Mouse (Mus musculus) liver, embryonic 13.5 days (tissue): ENCODE results near the gene Cog6. TPM values are rescaled to one million over a fixed set of nuclear protein-coding genes. Genes with fewer than 3 reads are reported as not detected.

Source experiments
- ATAC-seq: fragments of 200-750 bp; cut with Nextera tagmentation; 2 replicates; pipeline ENCODE4 v1.8.0; 2017; ENCODE audit warnings: low read depth, mild to moderate bottlenecking, moderate number of reproducible peaks, moderate library complexity
- DNase-seq: peaks from one replicate; pipeline ENCODE4 v3.0.0; 2022
- H3K27ac ChIP-seq: fragments of 300-500 bp; sonication (generic); 2 replicates; pipeline ENCODE4 v1.5.1; 2015; ENCODE audit warnings: moderate library complexity, mild to moderate bottlenecking, inconsistent platforms
- H3K27me3 ChIP-seq: fragments of 300-500 bp; sonication (generic); 2 replicates; pipeline ENCODE4 v1.6.1; 2015; ENCODE audit warnings: mild to moderate bottlenecking, inconsistent platforms
- H3K36me3 ChIP-seq: fragments of 300-500 bp; sonication (generic); 2 replicates; pipeline ENCODE4 v1.6.1; 2015; ENCODE audit warnings: mild to moderate bottlenecking, inconsistent platforms
- H3K4me1 ChIP-seq: fragments of 300-500 bp; sonication (generic); replicated peaks from 2 replicates; pipeline ENCODE4 v1.6.1; 2015; ENCODE audit warnings: inconsistent platforms
- H3K4me2 ChIP-seq: fragments of 300-500 bp; sonication (generic); 2 replicates; pipeline ENCODE4 v1.6.1; 2015; ENCODE audit warnings: inconsistent platforms, mild to moderate bottlenecking, moderate library complexity
- H3K4me3 ChIP-seq: fragments of 300-500 bp; sonication (generic); replicated peaks from 2 replicates; pipeline ENCODE4 v1.5.1; 2015; ENCODE audit warnings: mild to moderate bottlenecking, inconsistent platforms
- H3K9ac ChIP-seq: fragments of 300-500 bp; sonication (generic); 2 replicates; pipeline ENCODE4 v1.6.1; 2015; ENCODE audit warnings: mild to moderate bottlenecking, inconsistent platforms
- H3K9me3 ChIP-seq: fragments of 300-500 bp; sonication (generic); replicated peaks from 2 replicates; pipeline ENCODE4 v1.6.1; 2016; ENCODE audit warnings: inconsistent platforms
- WGBS: fragments of 180-500 bp; shearing (Covaris S2); methylation state at CpG from one replicate; pipeline ENCODE4 v1.1.7; 2015; ENCODE audit not compliant: insufficient replicate concordance; 5-methylcytosine and 5-hydroxymethylcytosine counted together
- polyA plus RNA-seq: library from polyadenylated mRNA; unstranded; fragments of >200 nt; fragmentation: Nextera tagmentation; extraction: Ambion mirVana; gene quantifications from 2 replicates; pipeline ENCODE4 v1.2.1, GENCODE M21; 2015

Gene Cog6
- 13.1 and 15.7 TPM in 2 replicates for polyA plus RNA-seq

DNA sequence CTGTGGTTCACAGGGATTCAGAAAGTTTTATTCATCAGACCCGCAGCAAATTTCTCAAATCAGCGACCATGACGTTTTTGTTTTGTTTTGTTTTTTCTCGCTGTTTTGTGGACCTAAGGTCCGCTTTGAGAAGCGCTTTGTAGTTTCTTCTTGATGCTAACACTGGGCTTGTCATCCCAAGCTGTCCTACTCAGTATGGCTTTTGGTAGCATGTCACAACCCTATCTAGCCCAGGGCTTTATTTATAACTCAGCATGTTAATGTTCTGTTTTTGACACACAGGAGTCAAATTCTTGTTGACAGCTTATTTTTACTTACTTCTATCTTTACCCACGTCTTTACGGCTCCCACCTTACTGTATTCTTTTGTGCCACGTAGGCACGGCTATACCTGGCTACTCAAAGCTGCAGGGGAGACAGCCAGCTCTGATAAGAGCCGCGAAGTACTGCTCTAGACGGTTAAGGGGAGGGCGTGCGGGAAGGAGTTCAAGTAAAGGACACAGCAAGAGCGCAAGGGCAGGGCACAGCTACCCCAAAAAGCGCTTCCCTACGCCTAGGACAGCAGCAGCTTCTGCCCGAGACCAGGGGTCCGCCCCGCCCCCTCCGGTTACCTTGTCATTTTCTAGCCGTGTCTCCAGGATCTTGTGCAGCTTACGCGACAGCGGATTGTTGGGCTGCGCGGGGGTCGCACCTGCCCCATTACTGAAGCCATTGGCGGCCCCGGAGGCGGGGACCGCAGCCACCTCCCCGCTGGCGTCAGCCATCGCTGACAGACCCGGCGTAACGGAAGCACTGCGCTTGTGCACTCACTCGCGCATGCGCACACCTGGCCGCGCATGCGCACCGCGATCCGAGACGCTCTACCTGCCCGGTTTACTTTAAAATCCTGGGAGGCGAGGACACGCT, at the start of gene Cog6:
Cog6 (minus strand) TSS at position 802 of the 905 bp plus-strand sequence.
- Histone ChIP-seq H3K9me3 (no peaks in the 10 kb centered on the region), H3K27ac (peak within 1 kb of the TSS; percentile 73), H3K27me3 (no peaks in the 10 kb centered on the region), H3K4me3 (peak within 1 kb of the TSS; percentile 73), H3K36me3 (peaks cover 14% of the 10 kb centered on the region), H3K9ac (peak within 1 kb of the TSS; percentile 83), H3K4me2 (peak within 1 kb of the TSS; percentile 87), H3K4me1 (peaks cover 10% of the 10 kb centered on the region)
- DNase-seq = peak; percentile 78
- peak; percentile 95 for ATAC-seq
- 4% methylated on average over 53 of the region's 53 CpGs for WGBS

DNA sequence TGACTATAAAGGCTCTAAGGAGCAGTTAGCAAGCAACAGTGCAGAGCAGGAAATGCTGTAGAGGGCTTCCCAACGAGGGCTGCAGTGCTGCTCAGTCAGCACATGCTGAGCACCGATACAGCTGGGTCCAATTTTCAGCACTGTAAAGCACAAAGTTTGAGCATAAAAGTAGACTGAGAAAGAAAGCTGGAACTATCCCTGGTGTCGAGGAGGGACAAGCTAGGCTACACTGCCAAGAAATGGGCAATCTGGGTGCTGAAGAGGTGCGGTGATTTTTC, 49.0 kb upstream of the Cog6 start:
- H3K4me2 ChIP-seq = no peak overlapping the region
- H3K27me3 ChIP-seq = no peaks in the 10 kb centered on the region
- no peak overlapping the region for H3K4me3 ChIP-seq
- H3K27ac ChIP-seq = no peak overlapping the region
- no peak overlapping the region for H3K9ac ChIP-seq
- H3K36me3 ChIP-seq = no peaks in the 10 kb centered on the region
- H3K4me1 ChIP-seq = no peaks in the 10 kb centered on the region
- no peak for ATAC-seq
- 58% methylated on average over 4 of the region's 4 CpGs for WGBS
- H3K9me3 ChIP-seq = no peaks in the 10 kb centered on the region
- no peak for DNase-seq

DNA sequence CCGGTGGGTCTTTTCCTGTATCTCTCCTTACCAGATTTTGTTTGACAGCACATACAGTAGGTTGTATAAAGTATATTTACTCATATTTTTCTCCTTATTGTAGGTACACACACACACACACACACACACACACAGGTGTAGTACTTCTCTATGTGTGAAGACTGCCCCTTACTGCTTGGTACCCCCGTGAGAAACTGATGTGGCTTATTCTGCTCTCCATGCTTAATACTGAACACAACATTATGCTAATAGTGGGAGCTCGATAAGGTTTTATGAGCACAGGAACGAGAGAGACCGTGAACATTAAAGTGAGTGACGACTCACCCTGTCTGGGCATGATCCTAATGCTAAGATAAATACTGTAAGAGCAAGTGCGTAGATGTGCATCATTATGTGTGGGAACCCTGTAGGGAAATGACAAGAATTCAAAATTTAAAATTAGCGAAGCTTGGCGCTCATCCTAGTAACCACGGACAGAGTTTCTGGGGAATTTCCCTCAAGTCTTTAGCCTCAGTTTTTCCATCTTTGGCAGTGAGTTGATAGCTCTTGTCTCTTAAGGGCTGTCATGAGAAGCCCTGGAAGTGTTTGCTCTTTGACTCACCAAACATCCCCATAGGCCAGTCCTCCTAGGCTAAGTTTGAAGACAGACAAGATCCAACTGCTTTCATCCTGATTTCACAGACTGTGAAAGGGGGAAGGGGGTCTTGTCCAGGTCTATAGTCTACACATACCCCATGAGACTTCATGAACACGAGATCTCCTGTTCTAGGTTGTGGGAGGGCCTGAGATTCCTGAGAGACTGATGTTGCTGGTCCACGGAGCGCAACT, 48.4 kb upstream of the Cog6 start:
- H3K4me2 ChIP-seq = no peak overlapping the region
- no peaks in the 10 kb centered on the region for H3K27me3 ChIP-seq
- no peaks in the 10 kb centered on the region for H3K4me1 ChIP-seq
- no peak overlapping the region for H3K9ac ChIP-seq
- no peak overlapping the region for H3K27ac ChIP-seq
- WGBS = 68% methylated on average over 13 of the region's 13 CpGs
- H3K4me3 ChIP-seq = no peak overlapping the region
- ATAC-seq = no peak
- no peak for DNase-seq
- no peaks in the 10 kb centered on the region for H3K36me3 ChIP-seq
- no peaks in the 10 kb centered on the region for H3K9me3 ChIP-seq

DNA sequence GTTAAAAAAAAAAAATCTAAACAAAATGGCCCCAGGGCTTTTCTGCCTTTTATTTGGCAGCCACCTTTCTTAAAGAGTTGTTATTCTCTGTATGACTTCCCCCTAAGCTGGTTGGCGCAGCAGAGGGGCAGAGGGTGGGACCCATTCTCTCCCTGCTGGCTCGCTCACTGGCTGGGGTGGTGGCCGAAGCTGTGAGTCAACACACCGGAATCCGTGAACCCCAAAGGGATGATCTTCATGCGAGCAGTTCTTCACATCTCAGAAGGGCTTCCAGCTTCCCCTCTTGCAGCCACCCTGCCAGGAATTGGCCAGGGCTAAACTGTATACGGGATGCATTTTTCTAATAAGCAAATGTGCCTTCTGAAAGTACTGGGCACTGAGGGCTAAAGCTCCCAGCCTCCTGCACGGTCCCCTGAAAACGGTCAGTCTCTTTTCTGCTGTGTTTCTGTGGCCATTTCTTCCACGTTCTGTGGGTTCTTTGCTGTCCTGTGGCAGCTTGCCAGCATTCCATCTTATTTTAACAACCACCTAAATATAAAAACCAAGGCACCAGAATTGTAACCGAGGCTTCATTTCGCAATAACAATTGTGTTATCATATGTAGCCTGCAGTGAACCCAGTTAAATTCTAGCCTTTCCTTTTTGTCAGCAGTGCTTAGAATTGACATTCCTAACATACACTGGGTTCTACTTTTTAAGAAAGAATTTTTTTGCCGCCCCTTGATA, 46.5 kb upstream of the Cog6 start:
- H3K27me3 ChIP-seq = no peaks in the 10 kb centered on the region
- WGBS = 49% methylated on average over 13 of the region's 13 CpGs
- no peak overlapping the region for H3K27ac ChIP-seq
- H3K4me2 ChIP-seq = no peak overlapping the region
- H3K4me1 ChIP-seq = no peaks in the 10 kb centered on the region; the same call in 1 of the 2 replicates
- H3K9ac ChIP-seq = no peak overlapping the region
- H3K36me3 ChIP-seq = no peaks in the 10 kb centered on the region
- DNase-seq (no peak), ATAC-seq (no peak)
- H3K9me3 ChIP-seq = no peaks in the 10 kb centered on the region
- H3K4me3 ChIP-seq = no peak overlapping the region

DNA sequence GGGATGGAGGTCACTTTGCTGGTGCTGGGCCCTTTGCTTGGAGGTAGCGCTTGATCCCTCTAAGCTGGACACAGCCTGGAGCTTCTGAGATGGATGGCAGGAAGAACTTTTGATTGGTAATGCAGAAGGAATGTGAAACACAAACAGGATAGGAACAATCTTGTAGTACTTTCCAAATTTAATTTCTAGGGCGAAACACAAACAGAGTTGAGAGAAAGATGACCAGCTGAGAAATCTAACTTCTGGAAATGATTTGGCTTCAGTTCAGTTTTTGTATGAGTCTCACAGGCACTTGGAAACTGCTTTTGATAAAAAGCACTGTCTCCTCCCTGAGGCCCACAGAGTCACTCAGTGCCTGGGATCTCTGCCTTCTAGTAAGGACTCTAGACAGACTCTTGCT, 42.9 kb upstream of the Cog6 start:
- no peaks in the 10 kb centered on the region for H3K9me3 ChIP-seq
- ATAC-seq (no peak), DNase-seq (no peak)
- WGBS = 68% methylated on average over 2 of the region's 2 CpGs
- H3K36me3 ChIP-seq = no peaks in the 10 kb centered on the region
- no peaks in the 10 kb centered on the region; the same call in 1 of the 2 replicates for H3K4me1 ChIP-seq
- no peak overlapping the region for H3K27ac ChIP-seq
- H3K27me3 ChIP-seq = no peaks in the 10 kb centered on the region
- H3K4me2 ChIP-seq = no peak overlapping the region
- H3K4me3 ChIP-seq = no peak overlapping the region
- no peak overlapping the region for H3K9ac ChIP-seq

DNA sequence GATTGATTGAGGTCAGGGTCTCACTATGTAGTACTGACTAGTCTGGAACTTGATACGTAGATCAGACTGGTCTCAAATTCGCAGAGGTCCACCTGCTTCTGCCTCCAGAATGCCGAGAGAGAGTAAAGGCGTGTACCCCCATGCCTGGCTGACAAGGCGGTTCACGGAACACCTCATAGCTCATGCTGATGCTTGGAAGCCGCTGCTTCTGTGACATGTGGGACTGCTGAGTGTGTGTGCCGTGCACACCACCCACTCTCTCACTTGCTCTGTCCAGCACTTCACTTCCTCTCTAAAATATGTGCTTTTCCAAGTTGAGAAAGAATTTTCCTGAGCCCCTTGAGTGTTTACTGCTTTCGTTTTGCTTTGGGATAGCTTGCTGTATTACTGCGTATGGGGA, 39.4 kb upstream of the Cog6 start:
- no peak overlapping the region for H3K9ac ChIP-seq
- no peak overlapping the region for H3K27ac ChIP-seq
- DNase-seq (no peak), ATAC-seq (no peak)
- 64% methylated on average over 10 of the region's 10 CpGs for WGBS
- no peaks in the 10 kb centered on the region for H3K27me3 ChIP-seq
- no peaks in the 10 kb centered on the region; the same call in 1 of the 2 replicates for H3K4me1 ChIP-seq
- H3K4me3 ChIP-seq = no peak overlapping the region
- H3K4me2 ChIP-seq = no peak overlapping the region
- no peaks in the 10 kb centered on the region for H3K36me3 ChIP-seq
- no peaks in the 10 kb centered on the region for H3K9me3 ChIP-seq

DNA sequence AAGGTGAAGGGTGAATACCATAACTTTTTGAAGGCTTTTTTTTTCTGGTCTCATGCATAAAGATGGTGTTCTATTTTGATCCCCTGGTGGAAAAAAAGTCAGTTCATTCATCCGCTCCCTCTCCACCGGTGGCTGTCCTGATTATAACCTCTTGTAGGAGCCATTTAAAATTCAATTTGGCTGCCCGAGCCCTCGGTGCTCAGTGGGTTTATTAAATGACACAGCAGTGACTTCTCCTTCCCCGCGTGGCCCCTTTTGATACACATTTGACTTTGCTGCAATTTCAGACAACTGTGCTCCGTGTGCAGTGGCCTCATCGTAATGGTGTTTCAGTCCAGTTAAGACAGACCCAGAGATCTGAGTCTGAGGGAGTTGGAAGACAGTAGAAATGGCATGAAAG, 35.3 kb upstream of the Cog6 start:
- no peak for DNase-seq
- no peak overlapping the region for H3K27ac ChIP-seq
- no peaks in the 10 kb centered on the region for H3K9me3 ChIP-seq
- no peaks in the 10 kb centered on the region for H3K36me3 ChIP-seq
- 73% methylated on average over 8 of the region's 8 CpGs for WGBS
- no peak overlapping the region for H3K4me2 ChIP-seq
- no peaks in the 10 kb centered on the region for H3K27me3 ChIP-seq
- H3K9ac ChIP-seq = no peak overlapping the region
- no peak for ATAC-seq
- H3K4me1 ChIP-seq = no peaks in the 10 kb centered on the region
- no peak overlapping the region for H3K4me3 ChIP-seq

DNA sequence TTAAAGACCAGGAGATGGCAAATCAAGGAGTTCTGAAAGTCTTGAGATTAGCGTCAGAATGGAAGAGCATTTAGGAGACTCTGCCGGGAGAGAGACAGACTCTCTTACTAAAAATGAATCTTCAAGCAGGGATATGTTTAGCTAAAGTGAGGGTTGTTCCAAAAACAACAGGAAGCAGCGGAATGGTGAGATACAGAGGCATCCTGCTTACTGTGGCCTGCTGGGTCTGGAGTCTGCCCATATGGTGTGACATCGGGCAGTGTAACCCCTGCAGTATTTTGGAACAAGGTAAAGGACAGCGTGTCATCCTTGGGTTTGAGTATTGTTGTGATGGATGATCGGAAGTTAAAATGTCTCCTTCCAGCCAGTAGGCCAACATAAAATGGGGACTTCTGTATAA, 29.3 kb upstream of the Cog6 start:
- H3K4me2 ChIP-seq = no peak overlapping the region
- no peaks in the 10 kb centered on the region for H3K9me3 ChIP-seq
- no peak overlapping the region for H3K27ac ChIP-seq
- H3K9ac ChIP-seq = no peak overlapping the region
- H3K4me1 ChIP-seq = no peaks in the 10 kb centered on the region; the same call in 1 of the 2 replicates
- WGBS = 60% methylated on average over 6 of the region's 6 CpGs
- DNase-seq (no peak), ATAC-seq (no peak)
- no peaks in the 10 kb centered on the region for H3K36me3 ChIP-seq
- H3K27me3 ChIP-seq = peaks cover 29% of the 10 kb centered on the region
- H3K4me3 ChIP-seq = no peak overlapping the region

DNA sequence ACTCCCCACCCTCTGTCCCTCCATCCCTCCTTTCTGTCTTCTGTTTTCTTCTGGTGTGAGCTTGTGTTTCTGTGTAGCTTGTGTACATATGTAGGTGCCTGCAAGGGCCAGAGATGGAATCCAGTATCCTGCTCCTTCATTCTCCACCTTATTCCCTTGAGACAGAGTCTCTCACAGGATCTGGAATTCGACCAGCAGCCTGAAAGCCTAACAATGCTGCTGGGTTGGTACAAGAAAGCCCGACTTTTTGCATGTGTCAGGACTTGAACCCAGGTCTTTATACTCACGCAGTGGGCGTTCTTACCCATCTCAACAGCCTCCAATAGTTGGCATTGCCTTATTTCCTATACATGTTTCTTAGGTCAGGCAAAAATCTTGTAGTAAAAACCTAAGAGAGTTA, 28.7 kb upstream of the Cog6 start:
- Histone ChIP-seq H3K4me3 (no peak overlapping the region), H3K4me1 (peaks cover 3% of the 10 kb centered on the region; the same call in 1 of the 2 replicates), H3K9ac (no peak overlapping the region), H3K9me3 (no peaks in the 10 kb centered on the region), H3K27me3 (peaks cover 36% of the 10 kb centered on the region), H3K4me2 (no peak overlapping the region), H3K27ac (no peak overlapping the region), H3K36me3 (no peaks in the 10 kb centered on the region)
- no peak for ATAC-seq
- no peak for DNase-seq
- 54% methylated on average over 4 of the region's 4 CpGs for WGBS

DNA sequence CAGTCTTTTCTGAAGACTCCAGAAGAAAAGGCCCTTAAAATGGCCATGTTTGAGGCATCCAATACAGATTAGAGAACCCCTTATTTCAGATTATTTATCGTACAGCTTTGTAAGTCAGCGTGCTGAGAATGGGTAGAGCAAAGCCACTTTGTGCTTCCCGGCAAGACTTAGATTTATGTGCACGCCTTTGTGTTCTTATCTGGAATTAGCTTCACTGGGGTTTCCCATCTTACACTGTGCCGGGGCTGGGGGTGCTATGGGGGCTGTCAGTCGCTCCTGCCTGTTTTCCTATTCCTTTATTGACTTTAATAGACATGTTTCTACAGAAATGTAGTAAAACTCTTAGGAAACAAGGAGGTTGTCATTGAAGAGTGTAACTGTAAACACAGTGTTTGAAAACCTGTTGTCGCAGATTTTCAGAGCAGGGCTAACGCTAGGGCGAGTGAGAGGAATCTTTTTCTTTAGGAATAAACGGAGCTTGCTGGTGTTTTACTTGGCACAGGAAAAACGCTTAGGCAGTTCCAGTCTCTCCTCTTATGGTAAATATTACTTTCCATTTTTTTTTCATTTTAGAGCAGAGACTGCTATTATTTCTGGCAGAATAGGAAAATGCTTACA, 27.8 kb upstream of the Cog6 start:
- Histone ChIP-seq H3K4me2 (no peak overlapping the region), H3K9ac (no peak overlapping the region), H3K27me3 (peaks cover 45% of the 10 kb centered on the region), H3K4me1 (peaks cover 3% of the 10 kb centered on the region; the same call in 1 of the 2 replicates), H3K27ac (no peak overlapping the region), H3K9me3 (no peaks in the 10 kb centered on the region), H3K36me3 (no peaks in the 10 kb centered on the region), H3K4me3 (no peak overlapping the region)
- ATAC-seq = no peak
- no peak for DNase-seq
- WGBS = 61% methylated on average over 11 of the region's 11 CpGs

DNA sequence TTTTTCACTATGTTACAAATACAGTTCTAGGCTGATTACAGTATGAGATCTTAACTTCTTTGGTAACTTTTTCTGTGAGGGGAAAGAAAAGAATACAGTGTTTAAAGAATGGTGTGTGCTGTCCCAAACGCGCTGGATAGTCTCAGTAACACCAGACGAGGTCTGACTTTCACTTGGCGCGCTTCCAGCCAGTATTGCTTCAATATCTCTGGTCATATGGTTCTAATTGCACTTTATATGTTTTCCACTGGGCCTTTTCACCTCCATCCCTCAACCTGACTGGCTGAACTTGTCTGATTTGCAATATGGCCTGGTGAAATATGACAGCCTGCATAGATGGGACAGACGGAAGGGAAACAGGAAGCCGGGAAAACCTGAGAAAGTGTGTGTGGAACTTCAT, 27.2 kb upstream of the Cog6 start:
- no peak for DNase-seq
- no peaks in the 10 kb centered on the region for H3K9me3 ChIP-seq
- H3K27me3 ChIP-seq = peaks cover 50% of the 10 kb centered on the region
- WGBS = 74% methylated on average over 7 of the region's 7 CpGs
- peaks cover 3% of the 10 kb centered on the region; the same call in 1 of the 2 replicates for H3K4me1 ChIP-seq
- H3K36me3 ChIP-seq = no peaks in the 10 kb centered on the region
- ATAC-seq = no peak
- H3K4me2 ChIP-seq = no peak overlapping the region
- no peak overlapping the region for H3K9ac ChIP-seq
- H3K27ac ChIP-seq = no peak overlapping the region
- no peak overlapping the region for H3K4me3 ChIP-seq
